Mouse (Mus musculus): ENCODE results near the gene Sectm1a.

DNA sequence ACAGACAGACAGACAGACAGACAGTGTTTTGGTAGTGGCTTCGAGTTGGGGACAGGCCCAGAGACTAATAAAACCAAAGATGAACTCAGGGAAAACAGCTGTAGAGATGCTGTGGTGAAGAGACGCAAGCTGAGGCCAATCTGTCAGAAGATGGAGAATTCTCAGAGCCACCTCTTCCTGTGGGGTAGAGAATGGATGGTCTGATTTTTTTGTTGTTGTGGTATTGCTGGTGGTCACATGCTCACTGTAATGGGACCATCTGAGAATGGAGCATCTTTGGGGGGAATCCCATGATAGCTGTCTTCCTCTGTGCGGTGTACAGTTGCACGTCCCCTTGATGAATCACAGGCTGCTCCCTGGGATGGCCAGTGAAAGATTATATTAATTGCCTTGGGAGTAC lies 38.5 kb downstream of the Sectm1a start:
- no peak for TF ChIP-seq ZNF384 (IDR thresholded peaks at IDR 0.05; ENCODE audit: low read depth, low read length)
- TF ChIP-seq CHD2 (IDR thresholded peaks at IDR 0.05; ENCODE audit: low read depth, low read length): no peak
- TF ChIP-seq MAFK (IDR thresholded peaks at IDR 0.05; ENCODE audit: insufficient read depth, low read depth, low read length): no peak
